Mouse (Mus musculus): ENCODE data around the gene Gm20517. TPM values are rescaled to one million over a fixed set of nuclear protein-coding genes. Genes with fewer than 3 reads are reported as not detected.
"Not testable (repeated sequence)": the region's sequence is repeated elsewhere in the genome, so short reads cannot be mapped to it uniquely, and the experiment has no call there.

Gm20517 gene
- polyA plus RNA-seq, 1 experiment from 2014 or later, result 2.4 TPM

- no peaks in the 10 kb centered on the region for H3K9me3 ChIP-seq
Observed at GRCm38 (mm10) chr17:47616652-47617051, 5.3 kb downstream of the Gm20517 start.

GRCm38 (mm10) chr17:47617605-47618307 lies 6.4 kb downstream of the Gm20517 start:
- Histone ChIP-seq H3K4me1 (peaks cover 3% of the 10 kb centered on the region), H3K4me2 (no peak overlapping the region), H3K9ac (no peak overlapping the region), H3K4me3 (no peak overlapping the region), H3K9me3 (no peaks in the 10 kb centered on the region), H3K27me3 (no peaks in the 10 kb centered on the region), H3K36me3 (peaks cover 77% of the 10 kb centered on the region), H3K27ac (no peak overlapping the region)
- ATAC-seq (ENCODE audit: insufficient number of reproducible peaks, low FRiP score, low TSS enrichment, low read depth), result no peak
- WGBS, result 94% methylated on average over 9 of the region's 9 CpGs

More at GRCm38 (mm10) chr17:47616652-47617051, 5.3 kb downstream of the Gm20517 start:
- Histone ChIP-seq H3K9ac (no peak overlapping the region), H3K27me3 (no peaks in the 10 kb centered on the region), H3K4me1 (peaks cover 12% of the 10 kb centered on the region), H3K4me3 (no peak overlapping the region), H3K4me2 (no peak overlapping the region), H3K36me3 (peaks cover 66% of the 10 kb centered on the region), H3K27ac (no peak overlapping the region)
- WGBS, result 86% methylated on average over 4 of the region's 4 CpGs
- no peak for ATAC-seq (ENCODE audit: insufficient number of reproducible peaks, low FRiP score, low TSS enrichment, low read depth)

- Histone ChIP-seq H3K36me3 (peaks cover 82% of the 10 kb centered on the region), H3K27ac (no peak overlapping the region), H3K9ac (no peak overlapping the region), H3K4me2 (no peak overlapping the region), H3K4me1 (no peaks in the 10 kb centered on the region), H3K9me3 (no peaks in the 10 kb centered on the region), H3K4me3 (no peak overlapping the region), H3K27me3 (no peaks in the 10 kb centered on the region)
- ATAC-seq (ENCODE audit: insufficient number of reproducible peaks, low FRiP score, low TSS enrichment, low read depth), result no peak
- 92% methylated on average over 13 of the region's 13 CpGs for WGBS
Observed at GRCm38 (mm10) chr17:47618556-47619311, 7.3 kb downstream of the Gm20517 start.

GRCm38 (mm10) chr17:47622912-47623554 lies 11.6 kb downstream of the Gm20517 start:
- H3K36me3 ChIP-seq, result peaks cover 67% of the 10 kb centered on the region
- H3K9ac ChIP-seq, result no peak overlapping the region
- no peaks in the 10 kb centered on the region for H3K27me3 ChIP-seq
- no peak overlapping the region for H3K4me3 ChIP-seq
- no peak overlapping the region for H3K4me2 ChIP-seq
- 85% methylated on average over 14 of the region's 14 CpGs for WGBS
- peak; percentile 61; the same call in 1 of the 2 replicates for ATAC-seq (ENCODE audit: insufficient number of reproducible peaks, low FRiP score, low TSS enrichment, low read depth)
- no peaks in the 10 kb centered on the region for H3K9me3 ChIP-seq
- H3K27ac ChIP-seq, result no peak overlapping the region
- peaks cover under 1% of the 10 kb centered on the region; the same call in 1 of the 2 replicates for H3K4me1 ChIP-seq

- not testable (repeated sequence) for H3K27ac ChIP-seq; H3K9ac ChIP-seq; H3K4me2 ChIP-seq; H3K9me3 ChIP-seq; H3K4me3 ChIP-seq; H3K27me3 ChIP-seq; H3K4me1 ChIP-seq; ATAC-seq (ENCODE audit: insufficient number of reproducible peaks, low FRiP score, low TSS enrichment, low read depth)
- WGBS, result 93% methylated on average over 5 of the region's 5 CpGs
- H3K36me3 ChIP-seq, result peaks cover 58% of the 10 kb centered on the region
Observed at GRCm38 (mm10) chr17:47624572-47624971, 13.2 kb downstream of the Gm20517 start.

GRCm38 (mm10) chr17:47625088-47625487 lies 13.7 kb downstream of the Gm20517 start:
- Histone ChIP-seq H3K27ac (no peak overlapping the region), H3K9ac (no peak overlapping the region), H3K36me3 (peaks cover 53% of the 10 kb centered on the region), H3K4me3 (no peak overlapping the region), H3K4me2 (no peak overlapping the region), H3K27me3 (no peaks in the 10 kb centered on the region), H3K9me3 (no peaks in the 10 kb centered on the region), H3K4me1 (peaks cover 9% of the 10 kb centered on the region)
- WGBS, result 100% methylated on average over 2 of the region's 2 CpGs
- no peak for ATAC-seq (ENCODE audit: insufficient number of reproducible peaks, low FRiP score, low TSS enrichment, low read depth)

GRCm38 (mm10) chr17:47626031-47626430 lies 14.6 kb downstream of the Gm20517 start:
- Histone ChIP-seq H3K27ac (no peak overlapping the region), H3K4me3 (no peak overlapping the region), H3K9me3 (no peaks in the 10 kb centered on the region), H3K4me1 (peaks cover 18% of the 10 kb centered on the region), H3K36me3 (peaks cover 48% of the 10 kb centered on the region), H3K4me2 (no peak overlapping the region), H3K27me3 (no peaks in the 10 kb centered on the region), H3K9ac (no peak overlapping the region)
- ATAC-seq (ENCODE audit: insufficient number of reproducible peaks, low FRiP score, low TSS enrichment, low read depth), result no peak
- 82% methylated on average over 5 of the region's 5 CpGs for whole genome bisulfite sequencing

GRCm38 (mm10) chr17:47627791-47628190 lies 16.4 kb downstream of the Gm20517 start:
- Histone ChIP-seq H3K9ac (no peak overlapping the region), H3K27ac (no peak overlapping the region), H3K4me3 (no peak overlapping the region), H3K36me3 (peaks cover 31% of the 10 kb centered on the region), H3K27me3 (no peaks in the 10 kb centered on the region), H3K4me2 (no peak overlapping the region), H3K9me3 (no peaks in the 10 kb centered on the region), H3K4me1 (peaks cover 22% of the 10 kb centered on the region)
- no peak for ATAC-seq (ENCODE audit: insufficient number of reproducible peaks, low FRiP score, low TSS enrichment, low read depth)
- 80% methylated on average over 2 of the region's 2 CpGs for WGBS

GRCm38 (mm10) chr17:47628851-47629676 lies 17.7 kb downstream of the Gm20517 start:
- Histone ChIP-seq H3K27me3 (no peaks in the 10 kb centered on the region), H3K9ac (peak overlapping the region; percentile 58), H3K36me3 (peaks cover 18% of the 10 kb centered on the region), H3K9me3 (no peaks in the 10 kb centered on the region), H3K4me3 (peak overlapping the region; percentile 79), H3K27ac (peak overlapping the region; percentile 95), H3K4me2 (peak overlapping the region; percentile 96), H3K4me1 (peaks cover 22% of the 10 kb centered on the region)
- under 1% methylated on average over 62 of the region's 63 CpGs for WGBS
- ATAC-seq (ENCODE audit: insufficient number of reproducible peaks, low FRiP score, low TSS enrichment, low read depth), result peak; percentile 96

- H3K36me3 ChIP-seq, result peaks cover 14% of the 10 kb centered on the region
- H3K4me1 ChIP-seq, result peaks cover 22% of the 10 kb centered on the region
- no peak; the same call in 1 of the 2 replicates for ATAC-seq (ENCODE audit: insufficient number of reproducible peaks, low FRiP score, low TSS enrichment, low read depth)
- 1% methylated on average over 60 of the region's 61 CpGs for whole genome bisulfite sequencing
- H3K9ac ChIP-seq, result peak overlapping the region; percentile 58
- peak overlapping the region; percentile 96 for H3K4me2 ChIP-seq
- peak overlapping the region; percentile 79 for H3K4me3 ChIP-seq
- no peaks in the 10 kb centered on the region for H3K9me3 ChIP-seq
- H3K27ac ChIP-seq, result peak overlapping the region; percentile 95
- no peaks in the 10 kb centered on the region for H3K27me3 ChIP-seq
Observed at GRCm38 (mm10) chr17:47629717-47630677, 18.6 kb downstream of the Gm20517 start.
